Mouse (Mus musculus): ENCODE measurements around the gene Gpr146. TPM values are rescaled to one million over a fixed set of nuclear protein-coding genes. Genes with fewer than 3 reads are reported as not detected.
A peak's percentile ranks its signal among the peaks of the same experiment; 100 is the strongest.

Gpr146 gene
- polyA plus RNA-seq, 1 experiment: 18.1 TPM

- Histone ChIP-seq H3K4me1 (ENCODE audit: control insufficient read depth, insufficient read depth, insufficient read length, low read length) (peaks cover 4% of the 10 kb centered on the region; the same call in 1 of the 2 replicates), H3K4me3 (ENCODE audit: insufficient read depth, low read depth, low read length) (no peak overlapping the region), H3K27ac (replicated peaks; ENCODE audit: low read depth, low read length) (no peak overlapping the region)
Observed at GRCm38 (mm10) chr5:139349713-139350112, 27.8 kb upstream of the Gpr146 start.

DNA sequence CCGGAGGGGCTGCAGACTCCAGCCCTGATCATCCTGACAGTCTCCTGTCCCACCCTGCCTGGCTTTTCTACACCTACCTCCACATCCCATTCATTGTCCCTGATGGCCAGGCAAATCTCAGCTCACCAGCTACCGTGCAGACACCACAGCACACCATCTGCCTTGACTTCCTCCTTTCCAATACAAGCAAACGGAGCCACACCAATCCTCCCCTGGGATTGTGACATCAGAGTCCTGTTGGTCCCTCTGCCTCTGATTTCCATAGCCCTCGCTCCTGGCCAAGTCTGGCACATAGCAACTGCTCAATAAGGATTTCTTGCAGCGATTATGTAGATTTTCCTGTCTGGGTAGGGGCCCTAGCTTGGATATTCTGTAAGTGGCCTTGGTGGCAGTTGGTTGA lies 26.4 kb upstream of the Gpr146 start, which contains the start of gene Cox19:
Cox19 (minus strand) TSS at position 285 of the 400 bp plus-strand sequence.
- H3K27ac ChIP-seq (replicated peaks; ENCODE audit: low read depth, low read length): no peak within 1 kb of the TSS
- H3K4me1 ChIP-seq (ENCODE audit: control insufficient read depth, insufficient read depth, insufficient read length, low read length): no peaks in the 10 kb centered on the region
- H3K4me3 ChIP-seq (ENCODE audit: insufficient read depth, low read depth, low read length): no peak within 1 kb of the TSS

DNA sequence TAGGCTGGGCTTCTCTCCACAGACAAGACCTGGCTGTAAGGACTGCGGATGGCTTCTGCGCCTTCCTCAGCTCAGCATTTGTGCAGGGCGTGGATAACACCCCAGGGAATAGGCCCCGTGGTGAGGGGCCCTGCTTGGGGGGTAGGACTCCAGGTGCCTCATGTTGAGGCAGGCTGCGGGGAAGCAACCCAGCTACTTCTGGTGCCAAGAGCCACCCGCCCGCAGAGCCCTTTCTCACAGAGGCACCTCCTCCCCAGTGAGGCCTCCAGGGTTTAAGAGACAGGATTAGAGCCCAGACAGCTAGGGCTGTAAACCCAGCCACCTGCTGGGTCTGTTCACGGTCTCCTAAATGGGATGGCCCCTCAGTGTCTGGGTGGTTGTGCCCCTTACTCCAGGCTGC lies 25.9 kb upstream of the Gpr146 start:
- Histone ChIP-seq H3K4me3 (ENCODE audit: insufficient read depth, low read depth, low read length) (no peak overlapping the region), H3K4me1 (ENCODE audit: control insufficient read depth, insufficient read depth, insufficient read length, low read length) (no peaks in the 10 kb centered on the region), H3K27ac (replicated peaks; ENCODE audit: low read depth, low read length) (no peak overlapping the region)

- Histone ChIP-seq H3K4me3 (ENCODE audit: insufficient read depth, low read depth, low read length) (no peak within 1 kb of the TSS), H3K27ac (replicated peaks; ENCODE audit: low read depth, low read length) (no peak within 1 kb of the TSS), H3K4me1 (ENCODE audit: control insufficient read depth, insufficient read depth, insufficient read length, low read length) (no peaks in the 10 kb centered on the region)
Observed at GRCm38 (mm10) chr5:139352317-139352716, 25.2 kb upstream of the Gpr146 start, which contains the start of gene Cyp2w1. TSS of gene Cyp2w1 (plus strand) at chr5:139352617.

DNA sequence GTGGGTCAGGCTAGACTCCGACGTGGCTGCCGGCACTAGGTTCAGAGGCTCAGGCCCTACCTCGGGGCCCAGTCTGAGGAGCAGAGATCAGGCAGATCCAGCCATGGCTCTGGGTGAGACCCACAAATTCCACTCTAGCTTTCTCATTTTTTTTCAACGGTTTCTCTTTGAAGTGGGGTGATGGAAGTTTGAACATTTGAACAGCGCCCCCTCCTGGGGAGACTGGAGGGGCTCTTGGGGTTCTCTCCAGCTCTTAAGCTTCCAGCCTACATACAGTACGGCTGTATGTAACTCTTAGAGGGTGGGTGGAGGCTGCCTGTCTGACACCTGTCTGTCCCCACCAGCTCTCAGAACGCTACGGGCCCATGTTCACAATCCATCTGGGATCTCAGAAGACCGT lies 24.0 kb upstream of the Gpr146 start:
- H3K27ac ChIP-seq (replicated peaks; ENCODE audit: low read depth, low read length): no peak overlapping the region

DNA sequence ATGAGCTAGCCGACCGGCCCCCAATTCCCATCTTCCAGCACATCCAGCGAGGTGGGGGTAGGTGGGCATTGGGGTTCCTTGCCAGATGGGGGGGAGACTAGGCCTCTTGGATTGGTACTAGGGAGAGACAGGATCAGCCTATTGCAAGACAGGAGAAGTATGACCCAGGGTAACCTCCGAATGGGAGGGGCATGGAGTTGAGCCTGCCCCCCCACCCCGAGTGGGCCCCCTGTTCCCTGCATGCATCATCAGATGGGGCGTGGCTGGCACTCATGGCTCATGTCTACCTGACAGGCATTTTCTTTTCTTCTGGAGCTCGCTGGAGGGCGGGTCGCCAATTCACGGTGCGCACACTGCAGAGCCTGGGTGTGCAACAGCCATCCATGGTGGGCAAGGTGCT lies 23.6 kb upstream of the Gpr146 start:
- Histone ChIP-seq H3K27ac (replicated peaks; ENCODE audit: low read depth, low read length) (no peak overlapping the region), H3K4me1 (ENCODE audit: control insufficient read depth, insufficient read depth, insufficient read length, low read length) (no peaks in the 10 kb centered on the region), H3K4me3 (ENCODE audit: insufficient read depth, low read depth, low read length) (no peak overlapping the region)

More for the DNA sequence above, 24.0 kb upstream of the Gpr146 start:
- Histone ChIP-seq H3K4me1 (ENCODE audit: control insufficient read depth, insufficient read depth, insufficient read length, low read length) (no peaks in the 10 kb centered on the region), H3K4me3 (ENCODE audit: insufficient read depth, low read depth, low read length) (no peak overlapping the region)

GRCm38 (mm10) chr5:139355235-139355772 lies 22.2 kb upstream of the Gpr146 start:
- Histone ChIP-seq H3K4me3 (ENCODE audit: insufficient read depth, low read depth, low read length) (no peak overlapping the region), H3K27ac (replicated peaks; ENCODE audit: low read depth, low read length) (no peak overlapping the region), H3K4me1 (ENCODE audit: control insufficient read depth, insufficient read depth, insufficient read length, low read length) (no peaks in the 10 kb centered on the region)

DNA sequence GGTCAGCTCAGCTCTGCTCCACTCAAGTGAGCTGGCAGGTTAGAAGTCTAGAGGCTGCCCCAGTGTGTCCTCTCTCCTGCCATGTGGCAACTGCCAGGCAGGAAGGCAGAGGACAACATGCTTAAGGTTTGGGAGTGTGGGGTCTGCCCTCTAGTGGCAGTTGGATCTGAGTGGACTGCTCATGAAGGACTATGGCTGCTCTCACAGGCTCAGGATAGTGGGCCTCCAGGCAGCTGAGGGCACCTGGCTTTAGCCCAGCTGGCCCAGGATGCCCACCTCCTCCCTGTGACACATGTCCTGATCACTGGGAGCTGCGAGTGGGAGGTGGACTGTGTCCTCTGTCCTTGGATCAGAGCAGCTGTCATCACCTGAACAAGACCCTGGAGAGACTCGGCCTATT lies 18.8 kb upstream of the Gpr146 start:
- H3K4me3 ChIP-seq (ENCODE audit: insufficient read depth, low read depth, low read length): no peak overlapping the region
- H3K27ac ChIP-seq (replicated peaks; ENCODE audit: low read depth, low read length): no peak overlapping the region
- no peaks in the 10 kb centered on the region for H3K4me1 ChIP-seq (ENCODE audit: control insufficient read depth, insufficient read depth, insufficient read length, low read length)

GRCm38 (mm10) chr5:139359244-139359643 lies 18.3 kb upstream of the Gpr146 start:
- Histone ChIP-seq H3K4me1 (ENCODE audit: control insufficient read depth, insufficient read depth, insufficient read length, low read length) (peaks cover under 1% of the 10 kb centered on the region; the same call in 1 of the 2 replicates), H3K4me3 (ENCODE audit: insufficient read depth, low read depth, low read length) (no peak overlapping the region), H3K27ac (replicated peaks; ENCODE audit: low read depth, low read length) (no peak overlapping the region)

DNA sequence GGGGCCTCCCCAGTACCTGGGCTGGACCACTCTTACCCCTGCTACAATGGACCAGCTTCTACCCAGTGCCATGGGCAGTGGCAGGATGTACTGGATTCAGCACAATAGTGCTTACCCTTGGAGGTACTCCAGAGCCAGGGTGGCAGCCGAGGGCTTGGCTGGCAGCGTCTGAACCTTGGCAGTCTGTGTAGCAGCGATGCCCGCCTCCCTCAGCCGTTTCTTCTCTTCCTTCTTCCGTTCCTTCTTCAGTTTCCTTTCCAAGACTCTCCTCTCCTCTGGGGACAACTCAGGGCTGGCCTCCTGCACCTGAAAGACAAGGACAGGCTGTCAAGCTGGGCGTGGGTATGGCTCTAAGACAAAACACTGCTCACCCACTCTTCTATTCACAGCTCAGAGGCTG lies 13.6 kb upstream of the Gpr146 start:
- Histone ChIP-seq H3K4me3 (ENCODE audit: insufficient read depth, low read depth, low read length) (peak overlapping the region; percentile 14; the same call in 1 of the 2 replicates), H3K4me1 (ENCODE audit: control insufficient read depth, insufficient read depth, insufficient read length, low read length) (peaks cover 11% of the 10 kb centered on the region), H3K27ac (replicated peaks; ENCODE audit: low read depth, low read length) (peak overlapping the region; percentile 54)

DNA sequence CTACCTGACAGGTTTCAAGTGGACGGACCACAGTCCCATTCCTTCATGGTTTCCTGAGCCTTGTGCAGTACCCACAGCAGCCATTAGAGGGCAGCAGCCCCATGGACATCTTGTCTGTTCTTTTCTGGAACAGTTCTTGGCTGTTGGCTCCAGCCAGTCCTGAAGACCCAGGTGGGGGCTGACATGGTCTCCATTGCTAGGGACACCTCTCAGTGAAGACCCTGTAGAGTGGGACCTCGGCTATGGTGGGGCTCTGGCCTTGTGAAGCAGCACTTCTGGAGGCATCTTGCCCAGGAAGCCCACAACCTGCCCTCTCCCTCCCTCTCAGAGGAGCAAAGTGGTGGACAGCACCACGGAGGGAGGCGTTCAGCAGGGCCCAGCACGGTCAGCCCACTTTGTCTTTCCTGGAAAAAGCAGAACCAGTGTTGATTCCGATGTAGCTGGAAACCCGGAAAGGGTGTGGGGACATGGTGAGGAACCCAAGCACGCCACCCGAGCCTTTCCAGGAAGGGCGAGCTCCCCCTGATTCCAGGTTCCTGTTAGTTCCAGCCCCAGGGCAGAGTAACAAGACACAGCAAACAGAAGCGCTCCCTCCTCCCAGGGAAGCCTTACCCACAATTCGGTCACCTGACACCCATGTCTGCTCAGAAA lies 13.1 kb upstream of the Gpr146 start:
- H3K4me1 ChIP-seq (ENCODE audit: control insufficient read depth, insufficient read depth, insufficient read length, low read length): peaks cover 11% of the 10 kb centered on the region
- H3K4me3 ChIP-seq (ENCODE audit: insufficient read depth, low read depth, low read length): peak overlapping the region; percentile 14; the same call in 1 of the 2 replicates
- peak overlapping the region; percentile 88 for H3K27ac ChIP-seq (replicated peaks; ENCODE audit: low read depth, low read length)

DNA sequence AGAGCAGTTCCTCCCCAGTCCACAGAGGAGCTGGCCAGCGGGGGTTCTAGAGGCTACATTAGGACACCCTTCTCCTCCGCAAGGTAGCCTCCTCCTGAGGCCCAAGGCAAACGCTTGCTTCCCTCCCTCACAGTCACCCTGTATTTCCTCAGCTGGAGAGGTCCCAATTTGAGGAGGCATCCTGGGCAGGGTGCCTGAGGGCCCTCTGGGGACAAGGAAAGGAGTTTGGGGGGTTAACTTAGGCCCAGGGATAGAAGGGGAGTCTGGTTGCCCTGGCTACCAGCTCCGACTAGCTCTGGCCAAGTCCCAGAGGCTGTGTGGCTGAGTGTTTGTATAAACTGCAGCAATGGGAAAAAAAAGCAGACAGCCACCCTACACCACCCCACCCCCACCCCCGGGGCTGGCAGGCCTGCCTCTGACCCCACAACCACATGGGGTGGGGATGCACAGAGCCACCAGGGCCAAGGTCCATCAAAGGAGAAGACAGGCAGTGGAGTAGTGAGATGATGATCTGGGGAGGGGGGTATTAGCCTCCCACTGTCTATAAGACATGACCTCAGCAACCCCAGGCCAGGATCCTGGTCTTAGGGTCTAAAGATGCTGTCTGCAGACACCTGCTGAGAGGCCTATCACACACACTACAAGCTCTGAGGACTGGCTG lies 12.5 kb upstream of the Gpr146 start:
- Histone ChIP-seq H3K4me3 (ENCODE audit: insufficient read depth, low read depth, low read length) (0 out of 2 replicates have a peak overlapping the region, but pooled peaks have one; percentile 8), H3K4me1 (ENCODE audit: control insufficient read depth, insufficient read depth, insufficient read length, low read length) (peaks cover 12% of the 10 kb centered on the region), H3K27ac (replicated peaks; ENCODE audit: low read depth, low read length) (peak overlapping the region; percentile 88)

- peak overlapping the region; percentile 64; the same call in 1 of the 2 replicates for H3K27ac ChIP-seq (replicated peaks; ENCODE audit: low read depth, low read length)
Observed at GRCm38 (mm10) chr5:139365827-139366226, 11.7 kb upstream of the Gpr146 start.

DNA sequence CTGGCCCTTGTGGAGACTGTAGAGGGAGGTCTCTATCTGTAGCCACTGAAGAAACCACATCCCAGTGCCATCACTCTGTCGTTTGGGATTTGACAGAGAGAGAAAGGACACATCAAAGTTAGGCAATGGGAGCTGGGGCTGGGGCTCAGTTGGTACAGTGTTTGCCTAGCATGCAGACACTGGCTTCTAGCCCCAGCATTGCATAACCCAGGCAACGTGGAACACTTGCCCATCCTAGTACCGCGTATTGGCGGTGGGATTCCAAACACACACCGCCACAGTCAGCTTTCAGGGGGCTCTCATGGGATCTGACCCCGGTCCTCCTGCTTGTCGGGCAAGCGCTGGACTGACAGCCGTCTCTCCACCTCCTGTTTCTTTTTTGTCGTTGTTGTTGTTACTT lies 11.0 kb upstream of the Gpr146 start:
- Histone ChIP-seq H3K27ac (replicated peaks; ENCODE audit: low read depth, low read length) (peak overlapping the region; percentile 64), H3K4me3 (ENCODE audit: insufficient read depth, low read depth, low read length) (no peak overlapping the region), H3K4me1 (ENCODE audit: control insufficient read depth, insufficient read depth, insufficient read length, low read length) (peaks cover 23% of the 10 kb centered on the region)

More at GRCm38 (mm10) chr5:139365827-139366226, 11.7 kb upstream of the Gpr146 start:
- Histone ChIP-seq H3K4me3 (ENCODE audit: insufficient read depth, low read depth, low read length) (no peak overlapping the region), H3K4me1 (ENCODE audit: control insufficient read depth, insufficient read depth, insufficient read length, low read length) (peaks cover 20% of the 10 kb centered on the region)

GRCm38 (mm10) chr5:139367884-139368458 lies 9.5 kb upstream of the Gpr146 start:
- Histone ChIP-seq H3K4me1 (ENCODE audit: control insufficient read depth, insufficient read depth, insufficient read length, low read length) (peaks cover 28% of the 10 kb centered on the region), H3K4me3 (ENCODE audit: insufficient read depth, low read depth, low read length) (no peak overlapping the region), H3K27ac (replicated peaks; ENCODE audit: low read depth, low read length) (0 out of 2 replicates have a peak overlapping the region, but pooled peaks have one; percentile 25)

Measured in brown adipose tissue, adult 24 weeks (tissue).